Mouse (Mus musculus) heart, embryonic 15.5 days (tissue): ENCODE data around the gene Lmo7. TPM values are rescaled to one million over a fixed set of nuclear protein-coding genes. Genes with fewer than 3 reads are reported as not detected.

Experiments
- ATAC-seq: fragments of 200-750 bp; cut with Nextera tagmentation; replicated peaks from 2 replicates; pipeline ENCODE4 v1.8.0; 2017; ENCODE audit warnings: low read depth, moderate TSS enrichment; ENCODE audit not compliant: insufficient number of reproducible peaks, insufficient read depth, low FRiP score
- H3K27ac ChIP-seq: fragments of 300-500 bp; sonication (generic); 2 replicates; pipeline ENCODE4 v1.5.1; 2015; ENCODE audit warnings: mild to moderate bottlenecking, inconsistent platforms
- H3K27me3 ChIP-seq: fragments of 300-500 bp; sonication (generic); 2 replicates; pipeline ENCODE4 v1.6.1; 2015; ENCODE audit warnings: inconsistent platforms
- H3K36me3 ChIP-seq: fragments of 300-500 bp; sonication (generic); 2 replicates; pipeline ENCODE4 v1.6.1; 2015; ENCODE audit warnings: mild to moderate bottlenecking, inconsistent platforms
- H3K4me1 ChIP-seq: fragments of 300-500 bp; sonication (generic); replicated peaks from 2 replicates; pipeline ENCODE4 v1.6.1; 2015; ENCODE audit warnings: inconsistent platforms
- H3K4me2 ChIP-seq: fragments of 300-500 bp; sonication (generic); 2 replicates; pipeline ENCODE4 v1.6.1; 2015; ENCODE audit warnings: inconsistent platforms, mild to moderate bottlenecking, moderate library complexity
- H3K4me3 ChIP-seq: fragments of 300-500 bp; sonication (generic); 2 replicates; pipeline ENCODE4 v1.5.1; 2015; ENCODE audit warnings: mild to moderate bottlenecking, inconsistent platforms
- H3K9ac ChIP-seq: fragments of 300-500 bp; sonication (generic); 2 replicates; pipeline ENCODE4 v1.6.1; 2015; ENCODE audit warnings: mild to moderate bottlenecking, inconsistent platforms
- H3K9me3 ChIP-seq: fragments of 300-500 bp; sonication (generic); replicated peaks from 2 replicates; pipeline ENCODE4 v1.6.1; 2016; ENCODE audit warnings: inconsistent platforms
- WGBS: fragments of 180-500 bp; shearing (Covaris S2); methylation state at CpG from one replicate; pipeline ENCODE4 v1.1.7; 2015; ENCODE audit warnings: mixed read lengths; 5-methylcytosine and 5-hydroxymethylcytosine counted together
- polyA plus RNA-seq: library from polyadenylated mRNA; unstranded; fragments of >200 nt; fragmentation: Nextera tagmentation; extraction: Ambion mirVana; gene quantifications from 2 replicates; pipeline ENCODE4 v1.2.1, GENCODE M21; 2015

Lmo7 gene
- polyA plus RNA-seq, 1 experiment from 2014 or later = 261 TPM

DNA sequence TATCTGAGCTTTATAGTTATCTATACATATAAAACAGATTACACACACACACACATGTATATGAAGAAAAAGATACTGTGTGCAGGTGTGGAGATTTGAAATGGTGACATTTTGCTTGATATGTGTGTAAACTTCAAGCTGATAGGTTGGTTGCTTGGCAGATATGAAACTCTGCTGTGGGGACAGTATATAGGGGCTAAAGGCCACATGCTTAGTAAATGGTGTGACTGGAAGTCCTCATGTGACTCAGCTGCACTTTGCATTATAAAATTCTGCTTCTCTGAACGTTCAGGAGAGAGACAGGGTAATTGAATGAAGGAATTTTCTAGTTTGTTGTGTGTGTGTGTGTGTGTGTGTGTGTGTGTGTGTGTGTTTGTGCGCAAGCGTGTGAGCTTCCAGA, 124.5 kb downstream of the Lmo7 start:
- Histone ChIP-seq H3K9me3 (no peaks in the 10 kb centered on the region), H3K4me2 (no peak overlapping the region), H3K4me1 (peaks cover 13% of the 10 kb centered on the region), H3K9ac (no peak overlapping the region), H3K4me3 (no peak overlapping the region), H3K36me3 (no peaks in the 10 kb centered on the region), H3K27ac (no peak overlapping the region), H3K27me3 (no peaks in the 10 kb centered on the region)
- WGBS = 82% methylated on average over 3 of the region's 3 CpGs
- ATAC-seq = no peak

DNA sequence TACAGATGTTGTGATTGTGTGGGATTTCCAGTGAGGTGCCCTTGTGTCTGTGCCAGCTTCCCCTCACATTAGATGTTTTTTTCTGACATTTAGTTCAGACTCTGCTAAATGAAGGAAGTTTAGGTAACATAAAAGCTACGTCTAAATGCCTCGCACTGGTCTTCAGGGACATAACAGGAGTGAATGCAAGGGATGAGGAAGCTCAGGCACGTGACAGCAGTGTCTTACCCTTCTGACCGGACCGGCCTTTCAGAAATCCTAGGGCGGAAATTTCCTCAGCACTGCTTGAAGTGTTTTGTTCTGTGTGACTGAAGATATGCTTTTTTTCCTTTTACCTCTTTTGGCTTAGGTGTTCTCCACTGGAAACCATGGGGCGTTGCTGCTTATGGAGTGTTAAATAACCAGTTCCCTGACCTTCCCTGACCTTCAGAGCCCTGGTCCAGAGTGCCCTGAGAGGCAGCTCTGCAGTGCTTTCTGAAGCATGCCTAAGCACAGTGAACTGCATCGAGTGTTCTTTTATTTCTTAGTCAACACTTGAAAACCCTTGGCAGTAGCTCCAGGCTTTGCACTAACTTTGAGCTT, 129.6 kb downstream of the Lmo7 start:
- peak overlapping the region; percentile 72 for H3K27ac ChIP-seq
- H3K4me1 ChIP-seq = peaks cover 18% of the 10 kb centered on the region
- no peak for ATAC-seq
- H3K27me3 ChIP-seq = no peaks in the 10 kb centered on the region
- 57% methylated on average over 8 of the region's 8 CpGs for WGBS
- H3K9ac ChIP-seq = no peak overlapping the region
- H3K4me2 ChIP-seq = no peak overlapping the region
- no peaks in the 10 kb centered on the region for H3K9me3 ChIP-seq
- no peak overlapping the region for H3K4me3 ChIP-seq
- no peaks in the 10 kb centered on the region for H3K36me3 ChIP-seq

DNA sequence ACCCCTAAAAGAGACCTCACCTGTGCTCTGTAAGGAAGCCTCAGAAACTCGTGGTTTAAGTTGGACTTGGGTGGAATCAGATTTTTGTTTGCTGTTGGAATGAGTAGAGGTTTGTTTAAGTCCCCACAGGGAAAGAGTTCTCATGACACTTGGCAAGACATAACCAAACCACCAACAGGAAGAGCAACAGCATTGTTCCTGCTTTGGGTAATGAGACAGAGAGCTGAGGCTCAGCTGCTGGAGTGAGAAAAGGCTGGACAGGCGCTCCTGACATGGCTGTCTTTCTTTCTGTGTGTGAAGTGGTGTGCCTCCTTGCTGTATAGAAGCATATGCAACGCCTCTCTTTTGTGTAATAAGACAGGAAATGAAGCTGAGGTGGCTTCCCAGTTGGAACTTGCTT, 132.3 kb downstream of the Lmo7 start:
- H3K27ac ChIP-seq = peak overlapping the region; percentile 65
- peaks cover 23% of the 10 kb centered on the region for H3K4me1 ChIP-seq
- no peaks in the 10 kb centered on the region for H3K27me3 ChIP-seq
- WGBS = 66% methylated on average over 3 of the region's 3 CpGs
- no peak for ATAC-seq
- no peak overlapping the region for H3K9ac ChIP-seq
- H3K36me3 ChIP-seq = no peaks in the 10 kb centered on the region
- no peak overlapping the region for H3K4me3 ChIP-seq
- H3K4me2 ChIP-seq = no peak overlapping the region
- no peaks in the 10 kb centered on the region for H3K9me3 ChIP-seq

DNA sequence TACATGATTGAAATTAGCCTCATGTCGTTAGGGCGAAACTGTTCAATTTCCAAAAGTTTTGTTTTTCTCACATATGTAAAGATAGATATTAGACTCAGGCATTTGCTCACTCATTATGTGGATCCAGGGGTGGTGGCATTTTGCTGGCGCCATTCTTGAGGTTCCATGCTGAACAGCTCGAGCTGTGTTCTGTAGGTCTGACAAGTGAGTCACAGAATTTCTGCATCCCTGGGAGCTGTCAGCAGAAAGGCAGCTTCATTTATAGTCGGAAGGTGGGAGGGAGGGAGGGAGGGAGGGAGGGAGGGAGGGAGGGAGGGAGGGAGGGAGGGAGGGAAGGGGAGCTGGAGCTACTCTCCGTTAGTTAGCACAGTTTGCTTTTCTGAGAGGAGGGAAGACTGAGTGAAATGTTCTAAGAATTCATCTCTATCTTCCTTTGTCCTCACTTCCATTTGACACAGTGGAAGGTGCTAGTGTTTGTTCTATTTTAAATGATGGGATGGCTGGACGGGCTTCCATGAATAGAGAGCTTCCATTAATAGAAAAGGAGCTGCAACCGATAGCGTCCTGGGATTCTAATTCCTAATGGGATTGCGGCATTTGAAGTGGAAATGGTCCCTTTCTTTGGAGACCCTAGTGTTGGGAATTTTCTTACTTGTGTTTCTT, 137.4 kb downstream of the Lmo7 start:
- Histone ChIP-seq H3K36me3 (no peaks in the 10 kb centered on the region), H3K4me2 (peak overlapping the region; percentile 34), H3K27ac (peak overlapping the region; percentile 85), H3K9me3 (no peaks in the 10 kb centered on the region), H3K27me3 (no peaks in the 10 kb centered on the region), H3K9ac (no peak overlapping the region), H3K4me3 (no peak overlapping the region), H3K4me1 (peaks cover 46% of the 10 kb centered on the region)
- ATAC-seq = peak; percentile 43
- 40% methylated on average over 9 of the region's 10 CpGs for WGBS

DNA sequence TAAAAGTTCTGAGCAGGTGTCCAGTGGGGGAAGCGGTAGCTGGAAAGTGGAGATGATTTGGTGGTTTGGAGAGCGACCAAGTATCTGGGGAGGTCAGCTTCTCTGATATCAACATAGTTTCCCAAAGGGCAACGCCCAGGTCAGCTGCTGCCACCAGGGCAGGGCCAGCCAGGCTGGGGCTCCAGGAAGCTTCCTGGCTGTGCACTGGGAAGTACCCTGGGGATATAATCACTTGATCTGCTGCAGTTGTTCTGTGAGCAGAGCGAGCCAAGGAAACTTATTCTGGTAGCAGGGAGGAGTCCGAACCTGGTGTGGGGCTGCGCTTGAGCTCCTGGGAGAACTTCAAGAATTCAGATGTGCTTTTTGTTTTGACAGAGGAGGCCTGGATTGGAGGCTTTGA, 139.4 kb downstream of the Lmo7 start:
- H3K27ac ChIP-seq = peak overlapping the region; percentile 36
- H3K9me3 ChIP-seq = no peaks in the 10 kb centered on the region
- peaks cover 56% of the 10 kb centered on the region for H3K4me1 ChIP-seq
- no peak overlapping the region for H3K4me3 ChIP-seq
- H3K36me3 ChIP-seq = no peaks in the 10 kb centered on the region
- H3K27me3 ChIP-seq = no peaks in the 10 kb centered on the region
- 55% methylated on average over 6 of the region's 6 CpGs for WGBS
- ATAC-seq = no peak; the same call in 1 of the 2 replicates
- no peak overlapping the region for H3K4me2 ChIP-seq
- H3K9ac ChIP-seq = no peak overlapping the region

DNA sequence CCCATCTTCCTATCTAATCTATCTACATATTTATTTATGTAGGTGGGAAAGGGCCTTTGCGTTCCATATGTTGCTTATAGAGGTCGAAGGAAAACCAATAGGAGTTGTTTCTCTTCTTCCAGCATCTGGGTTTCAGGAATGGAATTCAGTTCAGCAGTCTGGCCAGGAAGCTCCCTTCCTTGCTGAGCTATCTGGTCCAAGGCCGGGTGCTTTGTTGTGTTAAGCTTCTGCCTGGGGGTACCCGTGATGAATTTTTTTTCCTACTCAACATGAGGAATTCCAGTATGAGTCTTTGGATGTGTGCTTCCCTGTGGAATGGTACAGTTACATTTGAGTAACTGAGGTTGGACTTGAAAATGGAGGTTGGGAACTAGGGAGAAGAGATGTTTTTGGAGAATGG, 139.9 kb downstream of the Lmo7 start:
- 47% methylated on average over 4 of the region's 4 CpGs for WGBS
- no peak for ATAC-seq
- H3K9ac ChIP-seq = no peak overlapping the region
- no peaks in the 10 kb centered on the region for H3K27me3 ChIP-seq
- H3K4me3 ChIP-seq = no peak overlapping the region
- H3K9me3 ChIP-seq = no peaks in the 10 kb centered on the region
- H3K4me1 ChIP-seq = peaks cover 62% of the 10 kb centered on the region
- no peak overlapping the region for H3K4me2 ChIP-seq
- no peaks in the 10 kb centered on the region for H3K36me3 ChIP-seq
- H3K27ac ChIP-seq = peak overlapping the region; percentile 36

DNA sequence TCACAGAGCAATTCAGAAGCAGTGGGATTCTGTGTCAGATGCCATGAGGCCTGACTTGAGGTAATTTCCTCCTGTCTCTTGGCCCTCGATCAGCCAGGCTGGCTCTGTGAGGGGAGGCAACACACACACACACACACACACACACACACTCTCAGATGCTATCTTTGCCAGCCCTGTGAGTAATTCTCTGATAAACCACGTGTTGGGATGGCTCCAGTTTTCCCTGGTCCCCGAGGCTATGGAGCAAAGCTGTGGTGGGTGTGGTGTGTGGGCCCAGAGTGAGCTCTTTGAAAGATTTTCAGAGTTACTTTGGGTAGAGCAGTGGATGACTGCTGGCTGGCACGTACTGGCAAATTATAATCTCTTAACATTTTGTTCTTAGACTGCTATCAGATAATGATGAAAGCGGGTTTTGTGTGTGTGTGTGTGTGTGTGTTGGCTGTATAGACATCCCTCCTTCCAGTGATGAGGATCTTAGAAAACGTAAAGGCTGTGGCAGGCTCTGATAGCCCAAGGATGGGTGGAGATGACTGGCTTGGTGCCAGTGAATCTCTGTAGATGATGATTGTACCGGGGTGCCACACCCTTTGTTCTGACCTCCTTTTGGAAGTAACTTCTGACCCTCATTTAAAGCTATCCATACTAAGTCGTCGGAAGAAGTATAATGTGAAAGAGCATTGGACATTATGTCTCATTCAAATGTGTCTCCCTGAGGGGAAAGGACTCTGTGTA, 140.6 kb downstream of the Lmo7 start:
- WGBS = 53% methylated on average over 9 of the region's 9 CpGs
- Histone ChIP-seq H3K36me3 (no peaks in the 10 kb centered on the region), H3K9me3 (no peaks in the 10 kb centered on the region), H3K9ac (no peak overlapping the region), H3K4me2 (no peak overlapping the region), H3K4me3 (no peak overlapping the region), H3K27ac (peak overlapping the region; percentile 36), H3K4me1 (peaks cover 62% of the 10 kb centered on the region), H3K27me3 (no peaks in the 10 kb centered on the region)
- ATAC-seq = no peak

DNA sequence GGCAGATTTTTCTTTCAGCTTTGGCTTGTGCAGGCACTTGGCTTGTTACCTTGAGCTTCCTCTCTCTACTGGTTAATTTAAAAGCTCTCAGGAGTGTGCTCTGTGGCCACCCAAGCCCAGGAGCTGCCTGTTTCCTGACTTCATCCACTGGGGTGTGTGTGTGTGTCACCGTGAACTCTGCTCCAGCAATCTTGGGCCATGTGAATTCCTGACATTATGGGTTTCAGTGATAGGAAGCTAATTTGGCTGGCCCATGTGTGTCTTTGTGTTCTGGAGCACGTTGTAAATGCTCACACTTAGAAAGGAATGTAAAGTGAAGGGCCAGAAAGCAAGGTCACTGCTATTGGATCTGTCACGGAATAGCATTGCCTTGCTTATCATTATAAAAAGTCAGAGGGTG, 143.1 kb downstream of the Lmo7 start:
- H3K9me3 ChIP-seq = no peaks in the 10 kb centered on the region
- peak overlapping the region; percentile 12; the same call in 1 of the 2 replicates for H3K4me2 ChIP-seq
- H3K27ac ChIP-seq = peak overlapping the region; percentile 92
- peak; percentile 88 for ATAC-seq
- H3K9ac ChIP-seq = 0 out of 2 replicates have a peak overlapping the region, but pooled peaks have one; percentile 11
- H3K4me1 ChIP-seq = peaks cover 54% of the 10 kb centered on the region
- H3K4me3 ChIP-seq = no peak overlapping the region
- H3K36me3 ChIP-seq = peaks cover 4% of the 10 kb centered on the region; the same call in 1 of the 2 replicates
- 20% methylated on average over 3 of the region's 3 CpGs for WGBS
- no peaks in the 10 kb centered on the region for H3K27me3 ChIP-seq

DNA sequence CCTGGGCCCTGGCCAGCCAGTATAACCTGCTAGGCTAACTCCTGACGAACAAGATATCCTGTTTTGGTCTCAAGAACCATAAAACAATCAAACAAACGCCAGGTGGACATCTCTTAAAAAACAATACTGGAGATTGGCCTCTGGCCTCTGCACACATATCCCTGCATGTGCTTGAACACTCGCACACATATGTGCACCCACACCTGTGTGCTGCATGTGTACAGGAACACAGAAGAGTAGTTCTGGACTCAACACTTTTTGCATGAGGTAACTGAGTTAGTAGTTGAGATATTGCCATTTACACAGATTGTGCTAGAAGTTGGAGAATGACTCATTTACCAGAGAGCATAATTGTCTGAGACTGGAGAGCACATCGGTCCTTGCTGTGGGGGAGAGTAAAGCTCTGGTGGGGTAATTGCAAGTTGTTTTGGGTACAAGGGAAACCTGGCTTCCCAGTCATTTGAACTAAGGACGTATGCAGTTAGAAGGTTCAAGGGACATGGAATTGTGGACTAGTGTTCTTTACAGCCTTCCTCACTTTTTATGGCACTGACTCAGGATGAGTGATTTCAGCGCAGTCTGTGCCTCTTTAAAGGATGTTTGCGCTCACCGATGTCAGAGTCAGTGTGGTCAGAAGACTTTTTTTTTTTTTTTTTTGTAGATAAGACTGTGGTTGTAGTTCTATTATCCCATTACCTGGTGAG, 148.7 kb downstream of the Lmo7 start:
- H3K4me3 ChIP-seq = no peak overlapping the region
- WGBS = 70% methylated on average over 8 of the region's 8 CpGs
- peaks cover 33% of the 10 kb centered on the region for H3K4me1 ChIP-seq
- no peak overlapping the region for H3K9ac ChIP-seq
- H3K36me3 ChIP-seq = peaks cover 7% of the 10 kb centered on the region; the same call in 1 of the 2 replicates
- no peak for ATAC-seq
- no peak overlapping the region for H3K27ac ChIP-seq
- H3K9me3 ChIP-seq = no peaks in the 10 kb centered on the region
- H3K27me3 ChIP-seq = no peaks in the 10 kb centered on the region
- no peak overlapping the region for H3K4me2 ChIP-seq

DNA sequence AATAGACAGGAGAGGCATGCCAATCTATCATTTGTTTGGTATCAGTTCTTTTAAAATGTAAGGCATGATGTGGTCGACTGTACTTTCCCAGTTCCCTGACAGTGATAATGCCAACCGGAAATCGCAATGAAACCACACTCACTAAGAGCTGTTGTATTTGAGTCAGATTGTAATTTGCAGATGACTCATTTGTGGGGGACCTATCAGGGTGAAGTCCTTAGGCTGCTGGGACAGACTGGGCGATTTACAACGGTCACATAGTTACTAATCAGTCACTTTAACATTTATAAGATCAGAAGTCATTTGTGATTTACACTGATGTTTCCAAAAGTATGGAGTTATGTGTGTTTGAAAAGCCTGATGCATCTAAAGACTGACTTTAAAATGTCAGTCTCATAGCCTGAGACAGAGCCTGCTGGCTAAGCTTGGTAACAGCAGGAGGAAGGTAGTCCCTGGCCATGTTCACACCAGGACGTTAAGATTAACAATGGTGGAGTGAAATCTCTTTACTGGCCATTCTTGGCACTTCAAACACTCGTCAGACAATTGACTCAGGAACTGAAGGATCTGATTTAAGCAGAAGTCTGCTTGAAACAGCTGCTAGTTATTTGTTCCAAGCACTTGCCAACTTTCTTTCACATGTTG, 149.4 kb downstream of the Lmo7 start:
- H3K9me3 ChIP-seq = no peaks in the 10 kb centered on the region
- H3K4me1 ChIP-seq = peaks cover 32% of the 10 kb centered on the region
- no peaks in the 10 kb centered on the region for H3K27me3 ChIP-seq
- H3K36me3 ChIP-seq = peaks cover 7% of the 10 kb centered on the region; the same call in 1 of the 2 replicates
- no peak overlapping the region; the same call in 1 of the 2 replicates for H3K27ac ChIP-seq
- H3K4me3 ChIP-seq = no peak overlapping the region
- H3K9ac ChIP-seq = no peak overlapping the region
- ATAC-seq = no peak
- WGBS = 34% methylated on average over 7 of the region's 7 CpGs
- no peak overlapping the region for H3K4me2 ChIP-seq

DNA sequence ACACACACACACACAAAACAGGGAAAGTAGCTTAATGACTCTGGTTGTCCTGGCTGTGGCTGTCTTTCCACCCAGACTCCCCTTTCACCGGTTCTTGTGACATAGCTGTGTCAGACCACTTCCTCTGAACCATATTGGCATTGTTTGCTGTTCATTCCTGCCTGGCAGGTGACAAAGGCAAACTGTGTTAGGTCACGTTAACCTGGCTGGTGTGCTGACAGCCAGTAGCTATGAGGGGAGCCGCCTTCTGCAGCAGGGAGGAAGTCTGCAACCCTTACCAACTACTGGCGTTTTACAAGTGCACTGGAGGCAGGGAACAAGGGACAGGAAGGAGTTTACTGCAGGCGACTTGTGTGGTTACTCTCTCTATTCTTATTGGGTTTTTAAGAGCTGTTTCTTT, 153.2 kb downstream of the Lmo7 start:
- no peaks in the 10 kb centered on the region for H3K9me3 ChIP-seq
- H3K4me1 ChIP-seq = peaks cover 26% of the 10 kb centered on the region
- H3K36me3 ChIP-seq = peaks cover 8% of the 10 kb centered on the region; the same call in 1 of the 2 replicates
- peak overlapping the region; percentile 43 for H3K9ac ChIP-seq
- 6% methylated on average over 5 of the region's 5 CpGs for WGBS
- ATAC-seq = peak; percentile 53; the same call in 1 of the 2 replicates
- H3K27ac ChIP-seq = peak overlapping the region; percentile 91
- no peak overlapping the region for H3K4me3 ChIP-seq
- peak overlapping the region; percentile 61 for H3K4me2 ChIP-seq
- no peaks in the 10 kb centered on the region for H3K27me3 ChIP-seq
